Mouse (Mus musculus): Measurements from ENCODE around the gene Mapre3. TPM values are rescaled to one million over a fixed set of nuclear protein-coding genes. Genes with fewer than 3 reads are reported as not detected.

Mapre3 gene
- total and polyA plus RNA-seq, 3 experiments = 0.27 TPM; not detected in 2

GRCm38 (mm10) chr5:30798965-30799364 lies 15.5 kb upstream of the Mapre3 start:
- TF ChIP-seq CTCF (IDR thresholded peaks at IDR 0.05; ENCODE audit: low read depth, low read length) = no peak
- no peak for TF ChIP-seq POLR2AphosphoS5 (IDR thresholded peaks at IDR 0.05; ENCODE audit: insufficient replicate concordance, low read depth, low read length)
- no peak for TF ChIP-seq TAL1 (conservative IDR thresholded peaks at IDR 0.05; ENCODE audit: low read depth, low read length)
- no peak for TF ChIP-seq GATA2 (IDR thresholded peaks at IDR 0.05; ENCODE audit: borderline replicate concordance, low read depth, low read length)
- no peak for TF ChIP-seq GATA1 (IDR thresholded peaks at IDR 0.05; ENCODE audit: borderline replicate concordance, low read length)

DNA sequence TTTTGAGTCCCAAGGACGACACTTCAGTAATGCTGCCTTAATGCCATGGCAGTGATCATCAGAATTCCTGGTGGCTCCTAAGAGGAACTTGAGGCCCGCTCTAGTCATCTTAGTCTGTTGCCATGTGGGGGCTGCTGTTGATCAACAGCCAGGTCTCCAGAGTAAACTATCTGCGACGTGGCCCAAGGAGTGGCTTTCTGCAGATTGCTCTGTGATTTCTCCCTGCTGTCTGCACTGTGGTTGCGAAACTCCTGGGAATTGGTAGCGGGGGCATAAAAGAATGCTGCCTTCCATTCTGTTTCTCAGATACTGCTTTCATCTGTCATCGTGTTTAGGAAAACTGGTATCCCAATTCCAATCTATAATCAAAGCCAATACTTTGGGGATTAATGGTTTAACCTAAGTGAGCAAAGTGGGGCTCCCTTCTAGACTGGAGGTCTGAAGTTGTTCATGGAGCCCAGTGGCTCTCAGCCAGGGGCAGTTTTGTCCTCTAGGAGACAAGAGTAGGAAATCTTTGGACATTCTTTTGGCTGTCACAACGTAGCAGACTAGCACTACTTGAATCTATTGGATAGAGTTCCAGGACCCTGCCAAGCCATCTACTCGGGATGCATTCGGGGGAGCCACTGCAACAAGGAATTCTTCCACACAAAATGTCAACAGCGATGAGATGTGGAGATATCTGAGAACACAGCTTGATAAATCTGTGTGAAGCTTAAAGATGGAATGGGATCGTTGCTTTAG lies 11.5 kb upstream of the Mapre3 start:
- no peaks in the 10 kb centered on the region for H3K9me3 ChIP-seq (replicated peaks)
- ATAC-seq (ENCODE audit: extremely low read depth, insufficient number of reproducible peaks, low FRiP score, poor library complexity, severe bottlenecking) (no peak), DNase-seq (ENCODE audit: low spot score) (no peak)
- no peak for TF ChIP-seq TAL1 (conservative IDR thresholded peaks at IDR 0.05; ENCODE audit: low read depth, low read length)
- no peak for TF ChIP-seq POLR2AphosphoS5 (IDR thresholded peaks at IDR 0.05; ENCODE audit: insufficient replicate concordance, low read depth, low read length)
- no peak for TF ChIP-seq CTCF (IDR thresholded peaks at IDR 0.05; ENCODE audit: low read depth, low read length)
- no peak for TF ChIP-seq GATA1 (IDR thresholded peaks at IDR 0.05; ENCODE audit: borderline replicate concordance, low read length)
- H3K4me3 ChIP-seq (ENCODE audit: low read depth, low read length) = no peak overlapping the region
- H3K27me3 ChIP-seq (ENCODE audit: insufficient read depth, low read length) = peaks cover 16% of the 10 kb centered on the region
- H3K36me3 ChIP-seq (replicated peaks) = no peaks in the 10 kb centered on the region
- H3K4me1 ChIP-seq (ENCODE audit: insufficient read depth, low read depth, low read length) = peaks cover 5% of the 10 kb centered on the region

More at GRCm38 (mm10) chr5:30798965-30799364, 15.5 kb upstream of the Mapre3 start:
- H3K9me3 ChIP-seq (replicated peaks) = no peaks in the 10 kb centered on the region
- peaks cover 34% of the 10 kb centered on the region for H3K27me3 ChIP-seq (ENCODE audit: insufficient read depth, low read length)
- ATAC-seq (ENCODE audit: extremely low read depth, insufficient number of reproducible peaks, low FRiP score, poor library complexity, severe bottlenecking) (no peak), DNase-seq (ENCODE audit: low spot score) (no peak)
- peaks cover 19% of the 10 kb centered on the region for H3K4me1 ChIP-seq (ENCODE audit: insufficient read depth, low read depth, low read length)
- no peak overlapping the region for H3K4me3 ChIP-seq (ENCODE audit: low read depth, low read length)
- H3K36me3 ChIP-seq (replicated peaks) = no peaks in the 10 kb centered on the region

DNA sequence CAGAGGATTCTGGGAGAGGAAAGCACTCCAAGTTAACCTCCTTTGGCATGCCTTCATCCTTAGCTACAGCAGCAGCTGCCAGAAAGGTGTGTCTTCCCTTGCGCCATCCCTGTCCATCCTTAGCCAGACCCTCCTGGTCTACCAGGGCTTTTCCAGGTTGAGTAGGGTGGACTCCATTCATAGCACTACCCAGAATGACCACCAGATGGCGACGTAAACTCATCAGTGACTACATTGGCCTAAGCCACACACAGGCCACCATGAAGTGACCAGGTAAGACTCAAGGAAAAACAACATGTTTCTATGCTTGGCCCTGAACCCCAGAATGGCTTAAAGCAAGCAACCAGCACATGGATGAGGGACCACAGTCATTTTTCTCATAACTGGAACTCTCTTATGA lies 8.3 kb upstream of the Mapre3 start:
- H3K27me3 ChIP-seq (ENCODE audit: insufficient read depth, low read length) = peaks cover 17% of the 10 kb centered on the region
- ATAC-seq (ENCODE audit: extremely low read depth, insufficient number of reproducible peaks, low FRiP score, poor library complexity, severe bottlenecking) (peak; percentile 40; the same call in 1 of the 2 replicates), DNase-seq (ENCODE audit: low spot score) (peak; percentile 54)
- TF ChIP-seq CTCF (IDR thresholded peaks at IDR 0.05; ENCODE audit: low read depth, low read length) = peak; percentile 96
- no peak for TF ChIP-seq GATA2 (IDR thresholded peaks at IDR 0.05; ENCODE audit: borderline replicate concordance, low read depth, low read length)
- no peaks in the 10 kb centered on the region for H3K36me3 ChIP-seq (replicated peaks)
- H3K4me1 ChIP-seq (ENCODE audit: insufficient read depth, low read depth, low read length) = no peaks in the 10 kb centered on the region
- no peak overlapping the region for H3K4me3 ChIP-seq (ENCODE audit: low read depth, low read length)
- H3K9me3 ChIP-seq (replicated peaks) = no peaks in the 10 kb centered on the region

GRCm38 (mm10) chr5:30815120-30815465 lies 652 bp downstream of the Mapre3 start:
- ATAC-seq (ENCODE audit: extremely low read depth, insufficient number of reproducible peaks, low FRiP score, poor library complexity, severe bottlenecking) = no peak
- TF ChIP-seq POLR2AphosphoS5 (IDR thresholded peaks at IDR 0.05; ENCODE audit: insufficient replicate concordance, low read depth, low read length) (no peak), CTCF (IDR thresholded peaks at IDR 0.05; ENCODE audit: low read depth, low read length) (no peak), GATA1 (IDR thresholded peaks at IDR 0.05; ENCODE audit: borderline replicate concordance, low read length) (no peak), TAL1 (conservative IDR thresholded peaks at IDR 0.05; ENCODE audit: low read depth, low read length) (no peak), GATA2 (IDR thresholded peaks at IDR 0.05; ENCODE audit: borderline replicate concordance, low read depth, low read length) (no peak)
- no peak for DNase-seq (ENCODE audit: low spot score)
- Histone ChIP-seq H3K27me3 (ENCODE audit: insufficient read depth, low read length) (peaks cover 65% of the 10 kb centered on the region), H3K9me3 (replicated peaks) (peaks cover 2% of the 10 kb centered on the region; the same call in 1 of the 2 replicates), H3K4me1 (ENCODE audit: insufficient read depth, low read depth, low read length) (peaks cover 15% of the 10 kb centered on the region), H3K4me3 (ENCODE audit: low read depth, low read length) (peak overlapping the region; percentile 38; the same call in 1 of the 2 replicates), H3K36me3 (replicated peaks) (no peaks in the 10 kb centered on the region)

GRCm38 (mm10) chr5:30816261-30816791 lies 1.9 kb downstream of the Mapre3 start:
- Histone ChIP-seq H3K36me3 (replicated peaks) (no peaks in the 10 kb centered on the region), H3K9me3 (replicated peaks) (peaks cover 2% of the 10 kb centered on the region; the same call in 1 of the 2 replicates), H3K4me3 (ENCODE audit: low read depth, low read length) (no peak overlapping the region), H3K27me3 (ENCODE audit: insufficient read depth, low read length) (peaks cover 62% of the 10 kb centered on the region), H3K4me1 (ENCODE audit: insufficient read depth, low read depth, low read length) (peaks cover 15% of the 10 kb centered on the region)
- TF ChIP-seq POLR2AphosphoS5 (IDR thresholded peaks at IDR 0.05; ENCODE audit: insufficient replicate concordance, low read depth, low read length) = no peak
- no peak for TF ChIP-seq TAL1 (conservative IDR thresholded peaks at IDR 0.05; ENCODE audit: low read depth, low read length)
- no peak for TF ChIP-seq GATA1 (IDR thresholded peaks at IDR 0.05; ENCODE audit: borderline replicate concordance, low read length)
- DNase-seq (ENCODE audit: low spot score) = no peak
- no peak for ATAC-seq (ENCODE audit: extremely low read depth, insufficient number of reproducible peaks, low FRiP score, poor library complexity, severe bottlenecking)

DNA sequence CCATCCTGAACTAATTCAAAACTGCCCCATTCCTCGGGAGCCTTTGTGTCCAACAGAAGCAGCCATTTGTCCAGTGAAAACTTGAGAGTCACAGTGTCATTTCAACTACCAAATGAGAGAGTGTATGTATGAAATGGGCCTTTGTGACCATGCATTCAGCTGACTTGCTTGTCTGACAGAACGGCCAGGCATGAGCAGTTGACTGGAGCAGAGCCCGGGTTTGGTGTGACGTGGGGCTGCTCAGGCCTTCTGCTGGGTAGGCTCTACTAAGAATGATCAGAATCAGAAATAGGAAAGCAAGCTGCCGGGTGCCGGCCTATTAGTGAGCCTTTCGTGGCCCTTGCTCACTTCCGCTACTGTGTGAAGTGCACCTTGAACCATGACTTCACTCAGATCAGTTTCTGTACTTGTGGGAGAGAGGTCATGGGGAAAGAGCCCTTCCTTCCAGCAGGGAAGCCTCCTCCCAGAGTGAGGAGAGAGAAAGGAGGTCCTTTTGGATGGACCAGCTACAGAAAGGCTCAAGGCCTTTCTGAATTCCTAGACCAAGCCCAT lies 4.4 kb downstream of the Mapre3 start:
- H3K9me3 ChIP-seq (replicated peaks) = peaks cover 2% of the 10 kb centered on the region; the same call in 1 of the 2 replicates
- H3K4me3 ChIP-seq (ENCODE audit: low read depth, low read length) = no peak overlapping the region
- H3K36me3 ChIP-seq (replicated peaks) = no peaks in the 10 kb centered on the region
- DNase-seq (ENCODE audit: low spot score) (no peak), ATAC-seq (ENCODE audit: extremely low read depth, insufficient number of reproducible peaks, low FRiP score, poor library complexity, severe bottlenecking) (no peak)
- peaks cover 9% of the 10 kb centered on the region; the same call in 1 of the 2 replicates for H3K4me1 ChIP-seq (ENCODE audit: insufficient read depth, low read depth, low read length)
- TF ChIP-seq GATA2 (IDR thresholded peaks at IDR 0.05; ENCODE audit: borderline replicate concordance, low read depth, low read length) = no peak
- no peak for TF ChIP-seq TAL1 (conservative IDR thresholded peaks at IDR 0.05; ENCODE audit: low read depth, low read length)
- no peak for TF ChIP-seq CTCF (IDR thresholded peaks at IDR 0.05; ENCODE audit: low read depth, low read length)
- no peak for TF ChIP-seq GATA1 (IDR thresholded peaks at IDR 0.05; ENCODE audit: borderline replicate concordance, low read length)
- no peak for TF ChIP-seq POLR2AphosphoS5 (IDR thresholded peaks at IDR 0.05; ENCODE audit: insufficient replicate concordance, low read depth, low read length)
- peaks cover 44% of the 10 kb centered on the region for H3K27me3 ChIP-seq (ENCODE audit: insufficient read depth, low read length)

All from G1E (cell line).